Mouse (Mus musculus): ENCODE results near the gene Ppia.

- TF ChIP-seq CTCF (IDR thresholded peaks at IDR 0.05; ENCODE audit: low read depth) = no peak
- TF ChIP-seq EP300 (IDR thresholded peaks at IDR 0.05; ENCODE audit: low read depth) = no peak
These were observed 3.5 kb downstream of the Ppia start for GRCm38 (mm10) chr11:6418751-6419150.

Data from liver, postnatal 0 days (tissue).